Mouse (Mus musculus) gastrocnemius, postnatal 10 days (tissue): Measurements from ENCODE around the gene Mrps34. TPM values are rescaled to one million over a fixed set of nuclear protein-coding genes. Genes with fewer than 3 reads are reported as not detected.
"Not testable (repeated sequence)": the region's sequence is repeated elsewhere in the genome, so short reads cannot be mapped to it uniquely, and the experiment has no call there.

Experiments
- DNase-seq: peaks from one replicate; pipeline ENCODE4 v3.0.0; 2021; ENCODE audit warnings: mixed read lengths
- total RNA-seq, 2 experiments: library from RNA; stranded (reverse); gene quantifications; 2 replicates each; pipeline ENCODE4 v1.2.3; 2021

The Mrps34 gene
- total RNA-seq, 2 experiments from 2014 or later = 108 to 121 TPM

DNA sequence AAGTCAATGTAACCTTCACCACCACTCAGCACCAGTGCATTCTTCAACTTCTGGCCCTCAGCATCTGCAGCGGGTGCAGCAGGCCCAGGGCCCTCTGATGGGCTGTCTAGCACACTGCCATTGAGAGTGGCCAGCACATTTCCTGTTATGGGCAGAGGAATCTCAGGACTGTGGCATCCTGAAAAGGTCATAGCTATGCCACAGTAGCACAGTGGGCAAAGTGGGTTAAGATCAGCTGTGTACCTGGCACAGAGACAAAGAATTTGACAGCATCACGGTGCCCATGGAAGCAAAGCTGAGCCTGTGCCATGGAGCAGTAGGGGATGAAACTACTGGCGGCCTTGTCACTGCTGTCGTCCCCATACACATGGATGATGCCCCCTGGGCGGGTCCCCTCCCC, 4.2 kb downstream of the Mrps34 start:
- DNase-seq = no peak

DNA sequence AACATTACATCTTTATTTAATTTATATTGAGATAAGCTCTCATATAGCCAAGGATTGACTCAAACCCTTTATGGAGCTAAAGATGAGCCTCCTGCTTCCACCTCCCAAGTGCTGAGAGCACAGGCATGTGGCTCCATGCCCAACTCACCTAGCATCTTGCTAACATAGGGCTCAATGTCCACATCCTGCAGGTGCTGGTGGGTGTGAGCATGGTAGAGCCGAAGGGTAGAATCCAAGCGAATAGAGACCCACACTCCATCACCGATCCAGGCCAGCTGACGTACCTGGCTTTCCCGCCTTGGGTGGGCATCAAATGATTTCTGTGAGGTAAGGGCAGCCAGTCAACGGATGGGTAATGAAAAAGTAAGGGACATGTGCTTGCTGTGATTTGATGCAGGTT, 5.1 kb downstream of the Mrps34 start:
- no peak for DNase-seq

DNA sequence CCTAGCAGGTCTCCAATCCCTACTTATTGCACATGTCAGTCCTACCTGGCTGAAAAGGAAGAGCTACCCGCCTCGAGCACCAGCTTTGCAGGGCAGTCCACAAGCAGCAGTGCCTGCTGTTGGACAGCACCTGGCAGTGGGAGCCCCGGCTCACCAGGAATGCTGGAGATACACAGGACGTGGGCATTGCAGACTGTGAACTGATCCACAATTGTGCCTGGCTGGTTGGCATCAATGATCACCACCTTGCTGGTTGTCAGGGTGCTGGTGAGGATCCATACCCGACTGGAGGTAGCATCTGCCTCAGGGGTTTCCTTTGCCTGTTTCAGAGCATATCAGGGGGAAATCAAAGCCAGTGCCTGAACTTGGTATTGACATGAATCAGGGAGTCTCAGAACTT, 7.2 kb downstream of the Mrps34 start:
- DNase-seq = no peak

DNA sequence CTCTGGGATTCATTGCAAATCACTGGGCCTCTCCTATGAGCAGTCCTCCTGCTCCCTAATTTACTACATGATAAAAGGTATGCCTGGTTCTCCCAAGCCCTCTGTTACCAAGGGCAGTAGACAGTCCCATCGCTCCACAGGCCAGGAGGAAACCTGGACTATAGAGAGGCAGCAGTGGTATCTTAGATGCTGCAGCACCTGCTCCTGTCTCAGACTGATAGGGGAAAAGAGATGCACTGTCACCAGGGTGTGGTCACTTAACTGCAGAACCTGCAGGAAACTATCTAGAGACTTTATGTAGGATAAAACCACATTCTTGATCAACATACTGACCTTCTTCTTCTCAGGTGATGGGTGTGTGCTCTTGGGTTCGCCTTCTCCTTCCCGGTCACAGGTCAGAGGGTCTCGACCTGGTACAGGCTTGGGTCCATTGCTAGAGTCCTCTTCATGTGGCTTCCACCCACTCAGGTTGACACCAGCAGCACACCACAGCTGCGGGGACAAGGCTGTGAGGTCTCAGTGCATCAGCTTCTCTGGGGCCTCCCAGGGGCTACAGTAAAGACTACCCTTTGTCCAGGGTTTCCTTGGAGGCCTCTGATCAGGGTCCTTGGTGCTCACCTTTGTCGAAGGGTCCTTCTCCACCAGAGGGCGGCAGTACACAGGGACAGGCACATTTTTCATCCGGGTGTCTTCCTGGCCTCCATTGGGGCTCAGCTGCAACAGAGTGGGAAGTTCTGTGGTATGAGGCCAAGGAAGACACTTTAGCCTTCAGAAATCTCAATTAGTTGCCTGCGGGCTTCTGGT, 8.0 kb downstream of the Mrps34 start:
- no peak for DNase-seq

DNA sequence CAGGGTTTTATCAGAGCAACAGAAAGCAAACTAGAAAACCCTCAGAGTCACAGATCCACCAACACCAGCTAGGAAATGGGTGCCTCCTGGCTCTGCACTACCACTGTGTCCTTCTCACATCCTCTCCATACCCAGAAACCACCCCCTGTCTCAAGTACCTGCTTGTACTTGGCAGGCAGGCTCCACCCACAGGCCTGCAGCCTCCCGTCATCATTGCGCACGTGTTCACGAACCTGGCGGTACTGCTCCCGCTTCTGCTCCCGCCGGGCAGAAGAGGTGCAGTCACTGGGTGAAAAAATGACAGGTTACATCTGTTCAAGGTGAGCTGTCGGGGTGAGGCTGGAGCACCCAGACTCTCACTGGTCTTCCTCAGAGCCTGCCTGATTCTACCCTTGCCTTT, 8.9 kb downstream of the Mrps34 start:
- DNase-seq = no peak

DNA sequence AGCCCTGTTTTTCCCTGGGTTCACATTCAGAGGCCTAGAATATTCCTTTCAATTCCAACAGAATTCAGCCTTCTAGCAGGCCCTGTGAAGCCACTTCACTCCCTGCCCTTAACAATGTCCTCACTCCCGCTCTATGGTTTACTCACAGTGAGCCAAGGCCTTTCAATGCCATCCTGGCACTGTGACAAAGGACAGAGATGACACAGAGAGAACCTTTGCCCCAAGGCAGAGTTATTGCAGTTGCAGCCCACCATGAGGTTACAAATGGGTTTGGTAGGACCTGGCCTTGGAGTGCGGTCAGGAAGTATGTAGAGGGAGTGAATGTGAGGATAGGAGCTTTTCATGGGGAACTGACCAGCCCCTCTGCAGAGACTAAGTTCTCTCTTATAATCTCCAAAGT, 12.7 kb downstream of the Mrps34 start:
- no peak for DNase-seq

DNA sequence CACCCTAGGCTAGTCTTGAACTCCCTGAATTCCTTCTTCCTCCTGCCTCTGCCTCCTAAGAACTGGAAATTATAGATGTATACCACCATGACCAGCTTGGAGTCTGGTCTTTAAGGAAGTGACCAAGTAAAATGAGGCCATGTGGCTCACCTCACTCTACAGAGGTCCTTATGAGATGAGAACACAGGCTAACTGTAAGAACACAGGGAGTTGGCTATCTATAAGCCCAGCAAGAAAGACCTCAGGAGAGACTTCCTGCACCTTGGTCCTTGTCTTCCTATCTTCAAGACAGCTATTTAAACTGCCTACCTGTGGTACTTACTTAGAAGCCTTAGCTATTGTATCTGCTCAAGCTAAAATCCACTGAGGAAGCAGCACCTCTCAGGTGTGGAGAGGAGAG, 19.1 kb downstream of the Mrps34 start:
- DNase-seq = no peak

DNA sequence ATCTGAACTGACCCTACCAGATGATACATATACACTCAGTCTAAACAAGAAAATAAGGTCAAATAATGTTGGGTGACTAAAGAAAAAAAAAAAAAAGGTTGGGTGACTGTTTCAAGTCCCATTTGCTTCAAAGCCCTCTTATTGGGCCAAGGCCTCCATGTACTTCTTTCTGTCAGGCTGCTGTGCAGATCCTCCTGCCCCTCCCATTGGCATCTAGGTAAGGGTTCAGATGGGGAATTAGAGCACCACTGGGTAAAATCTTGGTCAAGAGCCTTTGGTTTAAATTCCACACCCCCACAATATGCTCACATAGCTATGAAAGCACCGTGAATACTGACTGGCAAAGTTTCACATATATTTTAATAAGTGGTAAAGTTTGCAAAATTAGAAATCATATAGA, 28.3 kb downstream of the Mrps34 start:
- no peak for DNase-seq

DNA sequence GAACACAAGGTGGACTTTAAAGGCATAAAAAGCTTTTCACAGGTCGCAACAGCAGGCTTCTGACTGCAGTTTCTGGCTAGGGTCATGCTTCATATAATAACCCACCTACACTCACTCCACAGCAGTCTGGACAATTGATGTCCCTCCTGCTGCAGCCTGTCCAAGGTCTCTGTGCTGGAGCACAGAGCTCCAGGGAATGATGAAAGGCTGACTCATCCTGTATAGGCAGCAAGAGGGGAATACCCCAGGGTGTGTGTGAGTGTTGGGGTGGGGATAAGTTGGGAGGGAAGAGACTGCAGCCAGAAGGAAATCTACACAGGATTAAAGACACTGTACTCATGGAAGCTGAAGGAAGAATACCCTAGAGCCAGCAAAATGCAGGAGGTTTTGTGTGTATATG, 34.6 kb downstream of the Mrps34 start:
- no peak for DNase-seq

DNA sequence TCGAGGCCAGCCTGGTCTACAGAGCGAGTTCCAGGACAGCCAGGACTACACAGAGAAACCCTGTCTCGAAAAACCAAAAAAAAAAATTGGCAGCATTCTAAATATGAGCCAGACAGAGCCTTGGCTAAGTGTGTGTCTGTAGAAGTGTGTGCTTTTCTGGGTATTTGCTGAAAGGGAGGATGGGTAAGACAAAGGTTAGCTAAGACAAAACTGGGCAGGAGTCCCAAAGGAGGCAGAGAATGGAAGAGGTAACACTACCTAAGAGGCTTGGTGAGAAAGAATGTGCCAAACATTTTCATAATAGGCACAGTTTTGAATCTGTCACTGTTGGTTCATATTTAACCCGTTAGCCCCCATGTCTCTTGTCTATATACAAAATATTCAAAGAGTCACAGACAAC, 37.5 kb downstream of the Mrps34 start:
- DNase-seq = no peak

DNA sequence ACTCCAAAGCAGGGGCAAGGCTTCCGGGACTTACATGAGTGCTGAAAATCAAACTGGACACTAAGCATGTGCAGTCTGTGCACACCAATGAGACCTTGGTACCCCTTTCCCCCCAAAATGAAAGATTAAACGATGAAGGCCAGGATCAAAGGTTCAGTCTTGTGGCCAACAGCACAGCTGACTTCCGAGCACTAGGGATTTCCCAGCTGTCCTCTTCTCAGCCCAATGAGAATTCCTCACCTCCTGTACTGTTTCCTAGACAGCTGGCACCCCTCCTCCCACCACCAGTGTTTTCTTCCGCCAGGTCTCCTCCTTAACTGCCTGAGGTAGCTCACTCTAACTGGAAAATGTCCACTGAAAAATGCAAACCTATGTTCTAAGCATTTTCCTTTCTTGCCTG, 38.2 kb downstream of the Mrps34 start:
- no peak for DNase-seq

DNA sequence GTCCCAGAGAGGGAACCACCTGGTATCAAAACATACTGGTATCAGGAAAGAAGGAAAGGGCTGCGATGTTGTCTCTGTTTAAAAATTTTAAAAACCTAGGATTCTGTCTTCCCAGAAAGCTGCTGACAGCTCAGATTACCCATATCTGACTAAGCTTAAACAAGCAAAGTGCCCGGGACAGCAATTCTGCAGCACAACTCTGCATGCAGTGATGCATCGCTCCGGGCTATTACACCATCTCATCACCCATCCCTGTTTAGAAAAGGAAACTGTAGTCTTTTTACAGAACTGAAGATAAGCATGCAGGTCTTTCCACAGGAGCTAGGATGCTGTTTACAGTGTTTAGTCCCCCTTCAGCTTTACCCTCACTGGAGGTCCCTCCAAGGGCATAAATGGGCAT, 40.0 kb downstream of the Mrps34 start:
- no peak for DNase-seq

DNA sequence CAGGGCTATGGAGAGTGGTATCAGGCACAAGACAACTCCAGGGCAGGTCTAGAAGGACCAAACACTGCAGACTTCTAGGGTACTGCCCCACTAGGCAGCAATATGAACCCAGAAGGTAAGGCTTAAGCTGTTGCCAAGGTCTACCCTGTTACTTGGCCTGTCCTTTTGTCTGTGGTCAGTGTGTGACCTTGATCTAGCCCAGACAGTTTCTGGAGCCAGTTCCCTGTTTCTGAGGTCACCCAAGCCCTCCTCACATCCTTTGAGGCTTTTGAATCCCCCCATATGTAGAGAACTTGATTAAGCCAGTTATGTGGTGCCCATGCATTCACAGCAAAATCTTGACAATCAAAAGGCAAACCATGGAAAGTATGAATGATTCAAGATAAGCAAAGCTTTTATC, 40.8 kb downstream of the Mrps34 start:
- DNase-seq = no peak

DNA sequence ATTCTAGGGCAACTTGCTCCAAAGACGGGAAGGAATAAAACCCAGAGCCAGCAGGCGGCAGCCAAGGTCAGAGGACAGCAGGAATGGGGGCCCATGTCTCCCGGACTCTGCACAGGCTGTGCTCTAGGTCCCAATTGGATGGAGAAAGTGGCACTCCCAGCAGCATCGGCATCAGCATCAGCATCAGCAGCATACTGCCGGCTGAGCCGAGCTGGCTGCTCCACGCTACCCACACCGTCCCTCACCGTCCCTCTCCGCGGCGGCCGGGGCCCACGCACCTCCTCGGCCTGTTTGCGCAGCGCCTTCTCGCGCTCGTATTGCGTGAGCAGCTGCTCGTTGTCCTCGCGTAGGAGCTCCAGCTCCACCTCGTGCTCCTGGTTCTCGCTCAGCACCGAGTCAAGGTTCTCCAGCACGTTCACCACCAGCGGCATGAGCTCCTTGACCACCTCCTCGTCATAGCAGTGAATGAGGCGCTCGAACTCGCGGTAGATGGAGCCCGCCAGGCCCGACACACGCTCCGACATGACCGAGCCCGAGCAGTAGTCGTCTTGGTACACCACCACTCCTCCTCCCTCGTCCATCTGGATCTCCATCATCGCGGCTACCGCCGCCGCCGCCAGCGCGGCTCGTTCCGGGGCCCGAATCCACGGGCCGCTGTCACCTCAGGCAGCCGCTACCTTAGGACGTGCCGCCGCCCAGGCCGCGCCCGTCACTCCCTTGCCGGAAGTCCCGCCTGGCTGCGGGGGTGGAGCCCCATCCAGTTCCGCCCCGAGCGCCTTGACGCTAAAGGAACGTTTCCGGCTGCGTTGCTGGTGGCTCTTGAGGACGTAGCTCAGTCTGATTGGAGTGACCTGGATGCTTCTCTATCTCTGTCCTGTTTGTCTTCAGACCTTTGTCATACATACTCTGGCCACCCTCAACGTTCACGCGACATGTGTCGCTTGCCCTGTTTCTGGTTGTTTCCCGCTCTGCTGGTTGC, 41.6 kb downstream of the Mrps34 start, which contains the start of gene Mapk8ip3:
Mapk8ip3 (minus strand) TSS at position 719 of the 979 bp plus-strand sequence.
- DNase-seq = peak; percentile 95

DNA sequence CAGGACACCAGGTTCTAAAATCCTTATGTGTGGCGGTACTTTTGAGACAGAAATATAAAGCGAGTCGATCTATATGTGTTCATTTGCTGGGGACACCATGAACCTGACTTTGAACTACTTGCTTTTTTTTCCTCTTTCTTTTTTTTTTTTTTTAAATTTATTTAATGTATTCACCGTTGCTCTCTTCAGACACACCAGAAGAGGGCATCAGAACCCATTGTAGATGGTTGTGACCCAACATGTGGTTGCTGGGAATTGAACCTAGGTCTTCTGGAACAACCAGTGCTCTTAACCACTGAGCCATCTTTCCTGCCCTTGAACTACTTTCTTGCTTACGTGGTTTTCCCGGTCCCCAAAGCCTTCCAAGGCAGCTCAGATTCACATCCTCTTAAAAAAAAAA, 42.4 kb downstream of the Mrps34 start:
- no peak for DNase-seq

DNA sequence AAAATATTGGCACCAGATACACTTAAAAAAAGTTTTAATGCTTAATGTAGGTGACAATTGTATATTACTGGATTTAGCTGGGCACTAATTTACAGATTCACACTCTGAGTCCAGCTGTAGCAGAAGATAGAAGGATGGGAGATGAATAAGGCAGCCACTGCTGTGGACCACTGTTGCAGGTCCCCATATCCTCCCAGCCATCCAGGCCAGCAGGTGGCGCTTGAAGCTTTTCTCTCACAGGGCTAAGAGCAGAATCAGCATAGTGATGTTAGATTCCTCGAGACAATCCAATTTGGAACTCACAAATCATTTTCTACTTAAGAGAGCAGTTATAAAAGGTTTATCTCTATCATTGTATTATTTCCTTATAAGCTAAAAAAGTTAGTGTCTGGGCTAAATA, 47.5 kb downstream of the Mrps34 start:
- DNase-seq = peak; percentile 18

DNA sequence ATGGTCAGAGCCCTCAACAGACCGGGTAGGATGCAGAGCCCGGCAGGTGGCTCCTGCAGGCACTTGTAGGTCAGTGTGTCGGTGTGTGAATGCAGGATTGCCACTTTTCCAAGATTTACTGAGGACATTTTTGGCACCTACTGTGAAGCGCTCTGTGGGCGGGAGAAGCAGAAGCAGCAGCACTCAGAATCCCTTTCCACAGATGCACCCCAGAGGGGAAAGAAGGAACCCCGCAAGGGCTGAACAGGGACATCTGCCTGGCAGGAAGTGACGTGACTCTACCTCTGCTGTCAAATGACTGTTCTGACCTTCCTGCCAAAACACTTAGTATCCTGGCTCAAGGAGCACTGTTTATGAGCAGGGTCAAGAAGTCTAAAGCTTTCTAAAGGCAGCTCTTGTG, 48.1 kb downstream of the Mrps34 start:
- no peak for DNase-seq

DNA sequence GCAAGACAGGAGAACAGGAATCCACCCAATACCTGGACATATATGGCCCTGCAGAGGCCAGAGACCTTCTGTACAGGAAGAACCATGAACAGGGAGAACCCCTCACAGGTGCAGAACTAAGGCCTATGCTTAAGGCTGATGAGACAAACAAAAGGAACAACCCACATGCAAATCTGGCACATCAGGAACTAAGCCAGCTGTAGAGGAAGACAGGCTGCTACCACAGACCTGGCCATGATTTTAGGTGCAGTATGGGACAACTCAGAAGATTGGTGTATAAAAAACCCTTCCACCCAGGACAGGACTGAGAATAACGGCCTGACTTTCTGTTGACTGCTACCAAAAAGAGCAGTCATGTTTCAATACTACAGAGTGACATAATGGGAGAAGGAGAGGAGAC, 48.7 kb downstream of the Mrps34 start:
- DNase-seq = not testable (repeated sequence)

Other genes with a start within 250 kb of the Mrps34 start
- gene Slc9a3r2, start 244.8 kb upstream of the Mrps34 start, total RNA-seq = 10 to 100 TPM; 30.1 to 33.4 TPM
- not detected for gene Npw, start 236.7 kb upstream of the Mrps34 start, total RNA-seq
- gene Zfp598, start 225.4 kb upstream of the Mrps34 start, total RNA-seq = 10 to 100 TPM; 18.0 to 21.0 TPM
- gene Syngr3, start 205.2 kb upstream of the Mrps34 start, total RNA-seq = under 1 TPM; 0.16 to 0.52 TPM
- gene Gfer, start 199.0 kb upstream of the Mrps34 start, total RNA-seq = 10 to 100 TPM; 22.2 to 24.6 TPM
- 1 to 10 TPM; 1.6 to 1.9 TPM for gene Noxo1, start 198.9 kb upstream of the Mrps34 start, total RNA-seq
- gene Tbl3, start 187.5 kb upstream of the Mrps34 start, total RNA-seq = 10 to 100 TPM; 16.7 to 19.4 TPM
- not detected for gene Rnf151, start 177.1 kb upstream of the Mrps34 start, total RNA-seq
- gene Rps2, start 177.0 kb upstream of the Mrps34 start, total RNA-seq = 100 to 1,000 TPM; 732 to 736 TPM
- gene Ndufb10, start 170.6 kb upstream of the Mrps34 start, total RNA-seq = 100 to 1,000 TPM; 400 to 516 TPM
- 100 to 1,000 TPM; 593 to 752 TPM for gene Rpl3l, start 167.3 kb upstream of the Mrps34 start, total RNA-seq
- 100 to 1,000 TPM; 127 to 132 TPM for gene Msrb1, start 158.5 kb upstream of the Mrps34 start, total RNA-seq
- under 1 TPM in 1 of 2 experiments, not detected in 1; 0.32 TPM for gene Hs3st6, start 142.1 kb upstream of the Mrps34 start, total RNA-seq
- gene Meiob, start 90.8 kb upstream of the Mrps34 start, total RNA-seq = not detected
- 10 to 100 TPM; 78.0 to 86.1 TPM for gene Hagh, start 55.0 kb upstream of the Mrps34 start, total RNA-seq
- 10 to 100 TPM; 30.7 to 33.6 TPM for gene Fahd1, start 44.8 kb upstream of the Mrps34 start, total RNA-seq
- 1 to 10 TPM; 3.6 to 7.0 TPM for gene Igfals, start 29.1 kb upstream of the Mrps34 start, total RNA-seq
- gene Nubp2, start 8.8 kb upstream of the Mrps34 start, total RNA-seq = 10 to 100 TPM; 15.0 to 18.5 TPM
- gene Spsb3, start 8.5 kb upstream of the Mrps34 start, total RNA-seq = 10 to 100 TPM; 28.2 to 30.4 TPM
- 10 to 100 TPM; 12.0 to 20.8 TPM for gene Eme2, start within 50 bp of the Mrps34 start, total RNA-seq
- gene Nme3, start 1.4 kb downstream of the Mrps34 start, total RNA-seq = 10 to 100 TPM; 13.5 to 14.7 TPM
- 10 to 100 TPM; 23.5 to 37.8 TPM for gene Mapk8ip3, start 41.9 kb downstream of the Mrps34 start, total RNA-seq
- 10 to 100 TPM; 17.2 to 24.5 TPM for gene Jpt2, start 65.6 kb downstream of the Mrps34 start, total RNA-seq
- 1 to 10 TPM; 9.1 to 9.9 TPM for gene Cramp1l, start 120.7 kb downstream of the Mrps34 start, total RNA-seq
- gene Ift140, start 121.0 kb downstream of the Mrps34 start, total RNA-seq = 1 to 10 TPM; 6.3 to 7.3 TPM
- gene Tmem204, start 188.5 kb downstream of the Mrps34 start, total RNA-seq = 10 to 100 TPM; 16.0 to 16.5 TPM
- gene Telo2, start 220.9 kb downstream of the Mrps34 start, total RNA-seq = 10 to 100 TPM; 13.0 to 16.1 TPM
- gene Ptx4, start 225.6 kb downstream of the Mrps34 start, total RNA-seq = 1 to 10 TPM; 7.3 to 8.7 TPM
- 10 to 100 TPM; 14.0 to 20.0 TPM for gene Clcn7, start 238.3 kb downstream of the Mrps34 start, total RNA-seq